Mouse (Mus musculus) kidney, embryonic 15.5 days (tissue): Measurements from ENCODE around the gene Pdcd4. TPM values are rescaled to one million over a fixed set of nuclear protein-coding genes. Genes with fewer than 3 reads are reported as not detected.

Experiments
- ATAC-seq: fragments of 200-750 bp; cut with Nextera tagmentation; replicated peaks from 2 replicates; pipeline ENCODE4 v1.8.0; 2017; ENCODE audit warnings: moderate TSS enrichment; ENCODE audit not compliant: low FRiP score
- H3K27ac ChIP-seq: fragments of 300-500 bp; sonication (generic); 2 replicates; pipeline ENCODE4 v1.5.1; 2015; ENCODE audit warnings: mild to moderate bottlenecking, inconsistent platforms
- H3K27me3 ChIP-seq: fragments of 300-500 bp; sonication (generic); 2 replicates; pipeline ENCODE4 v1.6.1; 2015; ENCODE audit warnings: inconsistent platforms
- H3K36me3 ChIP-seq: fragments of 300-500 bp; sonication (generic); 2 replicates; pipeline ENCODE4 v1.6.1; 2015; ENCODE audit warnings: inconsistent platforms
- H3K4me1 ChIP-seq: fragments of 300-500 bp; sonication (generic); 2 replicates; pipeline ENCODE4 v1.6.1; 2015; ENCODE audit warnings: inconsistent platforms
- H3K4me2 ChIP-seq: fragments of 300-500 bp; sonication (generic); 2 replicates; pipeline ENCODE4 v1.6.1; 2015; ENCODE audit warnings: moderate library complexity, mild to moderate bottlenecking, inconsistent platforms
- H3K4me3 ChIP-seq: fragments of 300-500 bp; sonication (generic); replicated peaks from 2 replicates; pipeline ENCODE4 v1.5.1; 2015; ENCODE audit warnings: mild to moderate bottlenecking, inconsistent platforms
- H3K9ac ChIP-seq: fragments of 300-500 bp; sonication (generic); 2 replicates; pipeline ENCODE4 v1.6.1; 2015; ENCODE audit warnings: mild to moderate bottlenecking, inconsistent platforms
- H3K9me3 ChIP-seq: fragments of 300-500 bp; sonication (generic); replicated peaks from 2 replicates; pipeline ENCODE4 v1.6.1; 2016; ENCODE audit warnings: inconsistent platforms
- WGBS: fragments of 180-500 bp; shearing (Covaris S2); methylation state at CpG from one replicate; pipeline ENCODE4 v1.1.7; 2015; ENCODE audit warnings: mixed read lengths; 5-methylcytosine and 5-hydroxymethylcytosine counted together
- polyA plus RNA-seq: library from polyadenylated mRNA; unstranded; fragments of >200 nt; fragmentation: Nextera tagmentation; extraction: Ambion mirVana; gene quantifications from 2 replicates; pipeline ENCODE4 v1.2.1, GENCODE M21; 2015

The Pdcd4 gene
- 122 and 124 TPM in 2 replicates for polyA plus RNA-seq

GRCm38 (mm10) chr19:53892061-53892460 is at the start of gene Pdcd4:
Gene Pdcd4 (plus strand): TSS chr19:53892231.
- H3K27me3 ChIP-seq, result no peaks in the 10 kb centered on the region
- no peak within 1 kb of the TSS for H3K4me2 ChIP-seq
- H3K36me3 ChIP-seq, result no peaks in the 10 kb centered on the region
- no peak within 1 kb of the TSS for H3K9ac ChIP-seq
- H3K27ac ChIP-seq, result peak within 1 kb of the TSS; percentile 90
- peak; percentile 65; the same call in 1 of the 2 replicates for ATAC-seq
- no peaks in the 10 kb centered on the region for H3K9me3 ChIP-seq
- WGBS, result 50% methylated on average over 3 of the region's 3 CpGs
- H3K4me3 ChIP-seq, result no peak within 1 kb of the TSS
- H3K4me1 ChIP-seq, result peaks cover 33% of the 10 kb centered on the region

GRCm38 (mm10) chr19:53843972-53844371 is 48.1 kb upstream of the Pdcd4 start:
- no peak overlapping the region for H3K9ac ChIP-seq
- H3K27me3 ChIP-seq, result no peaks in the 10 kb centered on the region
- H3K27ac ChIP-seq, result no peak overlapping the region
- H3K4me1 ChIP-seq, result no peaks in the 10 kb centered on the region
- no peaks in the 10 kb centered on the region for H3K36me3 ChIP-seq
- WGBS, result 92% methylated on average over 8 of the region's 8 CpGs
- H3K4me3 ChIP-seq, result no peak overlapping the region
- H3K4me2 ChIP-seq, result no peak overlapping the region
- H3K9me3 ChIP-seq, result no peaks in the 10 kb centered on the region
- no peak for ATAC-seq

- Histone ChIP-seq H3K36me3 (no peaks in the 10 kb centered on the region), H3K4me2 (no peak overlapping the region), H3K4me1 (peaks cover 36% of the 10 kb centered on the region), H3K27me3 (no peaks in the 10 kb centered on the region), H3K4me3 (no peak overlapping the region), H3K9me3 (no peaks in the 10 kb centered on the region), H3K9ac (no peak overlapping the region), H3K27ac (no peak overlapping the region)
- no peak for ATAC-seq
- 83% methylated on average over 10 of the region's 10 CpGs for WGBS
Measured at GRCm38 (mm10) chr19:53848272-53848995, 43.6 kb upstream of the Pdcd4 start.

- Histone ChIP-seq H3K27me3 (no peaks in the 10 kb centered on the region), H3K9me3 (no peaks in the 10 kb centered on the region), H3K4me2 (peak overlapping the region; percentile 12; the same call in 1 of the 2 replicates), H3K27ac (peak overlapping the region; percentile 94), H3K4me1 (peaks cover 50% of the 10 kb centered on the region), H3K9ac (no peak overlapping the region), H3K36me3 (no peaks in the 10 kb centered on the region), H3K4me3 (no peak overlapping the region)
- WGBS, result 42% methylated on average over 18 of the region's 18 CpGs
- no peak for ATAC-seq
Measured at GRCm38 (mm10) chr19:53850166-53850922, 41.7 kb upstream of the Pdcd4 start.

- Histone ChIP-seq H3K27me3 (no peaks in the 10 kb centered on the region), H3K36me3 (no peaks in the 10 kb centered on the region), H3K9me3 (no peaks in the 10 kb centered on the region), H3K4me2 (no peak overlapping the region), H3K4me1 (peaks cover 55% of the 10 kb centered on the region), H3K4me3 (no peak overlapping the region), H3K27ac (peak overlapping the region; percentile 94), H3K9ac (no peak overlapping the region)
- WGBS, result 73% methylated on average over 13 of the region's 13 CpGs
- no peak for ATAC-seq
Measured at GRCm38 (mm10) chr19:53851352-53851751, 40.7 kb upstream of the Pdcd4 start.

- Histone ChIP-seq H3K4me2 (peak overlapping the region; percentile 48), H3K27me3 (no peaks in the 10 kb centered on the region), H3K36me3 (no peaks in the 10 kb centered on the region), H3K9ac (no peak overlapping the region), H3K4me1 (peaks cover 55% of the 10 kb centered on the region), H3K27ac (peak overlapping the region; percentile 94), H3K9me3 (no peaks in the 10 kb centered on the region), H3K4me3 (no peak overlapping the region)
- ATAC-seq, result peak; percentile 52
- WGBS, result 65% methylated on average over 14 of the region's 14 CpGs
Measured at GRCm38 (mm10) chr19:53851826-53852698, 40.0 kb upstream of the Pdcd4 start.

GRCm38 (mm10) chr19:53852699-53853451 is 39.2 kb upstream of the Pdcd4 start:
- Histone ChIP-seq H3K9me3 (no peaks in the 10 kb centered on the region), H3K27me3 (no peaks in the 10 kb centered on the region), H3K36me3 (no peaks in the 10 kb centered on the region), H3K4me1 (peaks cover 58% of the 10 kb centered on the region), H3K27ac (peak overlapping the region; percentile 94), H3K4me3 (no peak overlapping the region), H3K4me2 (peak overlapping the region; percentile 48), H3K9ac (no peak overlapping the region)
- peak; percentile 94 for ATAC-seq
- WGBS, result 23% methylated on average over 15 of the region's 15 CpGs

- 71% methylated on average over 4 of the region's 4 CpGs for WGBS
- Histone ChIP-seq H3K27ac (no peak overlapping the region), H3K36me3 (no peaks in the 10 kb centered on the region), H3K27me3 (no peaks in the 10 kb centered on the region), H3K4me3 (no peak overlapping the region), H3K4me1 (peaks cover 73% of the 10 kb centered on the region), H3K9ac (no peak overlapping the region), H3K4me2 (no peak overlapping the region), H3K9me3 (no peaks in the 10 kb centered on the region)
- no peak for ATAC-seq
Measured at GRCm38 (mm10) chr19:53854978-53855377, 37.1 kb upstream of the Pdcd4 start.

- no peak overlapping the region for H3K9ac ChIP-seq
- peaks cover 65% of the 10 kb centered on the region for H3K4me1 ChIP-seq
- no peak overlapping the region for H3K27ac ChIP-seq
- no peaks in the 10 kb centered on the region for H3K36me3 ChIP-seq
- no peaks in the 10 kb centered on the region for H3K27me3 ChIP-seq
- H3K9me3 ChIP-seq, result no peaks in the 10 kb centered on the region
- no peak overlapping the region for H3K4me2 ChIP-seq
- ATAC-seq, result no peak
- 76% methylated on average over 5 of the region's 5 CpGs for WGBS
- no peak overlapping the region for H3K4me3 ChIP-seq
Measured at GRCm38 (mm10) chr19:53855781-53856180, 36.2 kb upstream of the Pdcd4 start.

GRCm38 (mm10) chr19:53856794-53857193 is 35.2 kb upstream of the Pdcd4 start:
- H3K9me3 ChIP-seq, result no peaks in the 10 kb centered on the region
- no peaks in the 10 kb centered on the region for H3K36me3 ChIP-seq
- H3K9ac ChIP-seq, result no peak overlapping the region
- no peak overlapping the region for H3K27ac ChIP-seq
- H3K27me3 ChIP-seq, result no peaks in the 10 kb centered on the region
- ATAC-seq, result no peak
- H3K4me1 ChIP-seq, result peaks cover 61% of the 10 kb centered on the region
- 70% methylated on average over 9 of the region's 9 CpGs for WGBS
- H3K4me3 ChIP-seq, result no peak overlapping the region
- no peak overlapping the region for H3K4me2 ChIP-seq

- Histone ChIP-seq H3K27ac (no peak overlapping the region), H3K4me3 (no peak overlapping the region), H3K9me3 (no peaks in the 10 kb centered on the region), H3K4me2 (no peak overlapping the region), H3K9ac (no peak overlapping the region), H3K36me3 (no peaks in the 10 kb centered on the region), H3K27me3 (no peaks in the 10 kb centered on the region), H3K4me1 (peaks cover 53% of the 10 kb centered on the region)
- no peak for ATAC-seq
- WGBS, result 75% methylated on average over 6 of the region's 6 CpGs
Measured at GRCm38 (mm10) chr19:53857962-53858361, 34.1 kb upstream of the Pdcd4 start.
